Mouse (Mus musculus): ENCODE results near the gene Krtap13. TPM values are rescaled to one million over a fixed set of nuclear protein-coding genes. Genes with fewer than 3 reads are reported as not detected.
A peak's percentile ranks its signal among the peaks of the same experiment; 100 is the strongest.

Gene Krtap13
- total RNA-seq, 1 experiment = not detected

DNA sequence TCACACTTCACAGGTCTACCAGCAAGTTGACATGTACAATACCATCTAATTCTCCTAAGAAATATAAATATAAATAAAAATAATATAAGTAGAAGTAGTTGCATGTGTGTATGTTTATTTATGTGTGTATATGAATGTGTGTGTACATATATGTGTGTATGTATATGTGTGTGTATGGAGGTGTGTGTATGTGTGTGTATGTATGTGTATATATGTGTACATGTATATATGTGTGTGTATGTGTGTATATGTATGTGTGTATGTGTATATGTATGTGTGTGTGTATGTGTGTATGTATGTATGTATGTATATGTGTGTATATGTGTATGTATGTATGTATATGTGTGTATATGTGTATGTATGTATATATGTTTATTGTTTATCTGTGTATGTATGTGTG is 34.9 kb downstream of the Krtap13 start:
- in situ Hi-C loops (cut with MboI; ENCODE audit: low sequenced_read_pairs in 2 of 2, unreplicated experiment in 2 of 2) = no loop called here
- Histone ChIP-seq H3K27ac (ENCODE audit: insufficient read depth, low read depth, low read length, poor library complexity, severe bottlenecking) (no peak overlapping the region), H3K4me3 (ENCODE audit: insufficient read depth in 1 of 2, low read depth in 1 of 2, low read length in 2 of 2, poor library complexity in 1 of 2, severe bottlenecking in 1 of 2) (no peak overlapping the region), H3K4me1 (ENCODE audit: control insufficient read depth in 2 of 2, insufficient read depth in 2 of 2, low read length in 2 of 2, poor library complexity in 1 of 2) (peaks cover 2 to 8% of the 10 kb centered on the region in 2 experiments; a peak in 2 of 4 replicates), H3K9me3 (ENCODE audit: control insufficient read depth, insufficient read depth, low read depth, low read length) (no peaks in the 10 kb centered on the region; the same call in 1 of the 2 replicates), H3K9ac (ENCODE audit: insufficient read depth, low read depth, low read length, poor library complexity, severe bottlenecking) (no peak overlapping the region), H3K36me3 (ENCODE audit: control insufficient read depth, insufficient read depth, low read length, poor library complexity, severe bottlenecking) (no peaks in the 10 kb centered on the region)
- DNase-seq (ENCODE audit: low read depth, low spot score) = no peak
- TF ChIP-seq HCFC1 (IDR thresholded peaks at IDR 0.05; ENCODE audit: borderline replicate concordance, insufficient read depth, low read length) = no peak
- no peak for TF ChIP-seq MAFK (IDR thresholded peaks at IDR 0.05; ENCODE audit: insufficient read depth, low read depth, low read length)
- TF ChIP-seq ZNF384 (IDR thresholded peaks at IDR 0.05; ENCODE audit: low read depth, low read length) = no peak
- no peak for TF ChIP-seq CHD2 (IDR thresholded peaks at IDR 0.05; ENCODE audit: low read depth, low read length)
- TF ChIP-seq ZC3H11A (IDR thresholded peaks at IDR 0.05; ENCODE audit: borderline replicate concordance, low read depth, low read length) = no peak

DNA sequence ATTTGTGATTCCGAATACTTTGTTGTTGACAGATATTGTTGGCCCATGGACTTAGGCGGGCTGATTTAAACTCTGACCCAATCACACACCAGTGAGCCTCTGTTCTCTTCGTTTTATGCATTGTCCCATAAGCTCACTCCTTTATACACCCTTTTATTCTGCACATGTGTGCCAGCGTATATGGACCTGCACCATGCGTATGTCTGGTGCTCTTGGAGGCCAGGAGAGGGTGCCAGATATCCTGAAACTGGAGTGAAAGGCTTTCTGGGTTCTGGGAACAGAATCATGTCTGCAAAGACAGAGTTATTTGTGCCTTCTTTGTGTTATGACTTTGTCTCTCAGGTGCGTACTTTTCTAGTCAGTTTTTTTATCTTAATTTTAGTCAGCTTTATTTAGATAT is 40.2 kb downstream of the Krtap13 start:
- no peak for TF ChIP-seq HCFC1 (IDR thresholded peaks at IDR 0.05; ENCODE audit: borderline replicate concordance, insufficient read depth, low read length)
- no peak for TF ChIP-seq ZNF384 (IDR thresholded peaks at IDR 0.05; ENCODE audit: low read depth, low read length)
- no peak for TF ChIP-seq CHD2 (IDR thresholded peaks at IDR 0.05; ENCODE audit: low read depth, low read length)
- peak; percentile 70 for TF ChIP-seq ZC3H11A (IDR thresholded peaks at IDR 0.05; ENCODE audit: borderline replicate concordance, low read depth, low read length)
- no peaks in the 10 kb centered on the region for H3K4me1 ChIP-seq (ENCODE audit: control insufficient read depth in 2 of 2, insufficient read depth in 2 of 2, low read length in 2 of 2, poor library complexity in 1 of 2)
- in situ Hi-C loops (cut with MboI; ENCODE audit: low sequenced_read_pairs in 2 of 2, unreplicated experiment in 2 of 2) = no loop called here
- H3K9me3 ChIP-seq (ENCODE audit: control insufficient read depth, insufficient read depth, low read depth, low read length) = no peaks in the 10 kb centered on the region; the same call in 1 of the 2 replicates
- no peak overlapping the region for H3K9ac ChIP-seq (ENCODE audit: insufficient read depth, low read depth, low read length, poor library complexity, severe bottlenecking)
- H3K4me3 ChIP-seq (ENCODE audit: insufficient read depth in 1 of 2, low read depth in 1 of 2, low read length in 2 of 2, poor library complexity in 1 of 2, severe bottlenecking in 1 of 2) = no peak overlapping the region
- H3K36me3 ChIP-seq (ENCODE audit: control insufficient read depth, insufficient read depth, low read length, poor library complexity, severe bottlenecking) = no peaks in the 10 kb centered on the region
- no peak for DNase-seq (ENCODE audit: low read depth, low spot score)
- no peak overlapping the region for H3K27ac ChIP-seq (ENCODE audit: insufficient read depth, low read depth, low read length, poor library complexity, severe bottlenecking)

DNA sequence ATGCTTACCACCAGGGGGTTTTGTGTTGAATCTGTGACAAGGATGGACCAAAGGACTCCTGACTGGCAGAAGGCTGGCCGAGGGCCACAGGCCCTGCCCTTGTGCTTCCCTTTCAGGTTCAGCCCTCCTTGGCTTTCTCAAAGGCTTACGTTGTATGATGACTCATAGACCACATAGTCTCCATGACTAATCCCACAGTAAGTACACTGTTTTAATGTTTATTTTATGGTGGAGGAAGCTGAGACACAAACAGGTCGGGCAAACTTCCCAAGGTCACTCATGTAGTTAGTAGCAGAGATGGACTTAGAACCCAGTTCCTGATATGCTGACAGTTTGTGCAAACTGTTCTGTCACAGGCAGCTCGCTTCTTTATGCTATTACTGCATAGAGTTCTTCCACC is 40.7 kb downstream of the Krtap13 start:
- in situ Hi-C loops (cut with MboI; ENCODE audit: low sequenced_read_pairs in 2 of 2, unreplicated experiment in 2 of 2) = no loop called here
- no peak for TF ChIP-seq CHD2 (IDR thresholded peaks at IDR 0.05; ENCODE audit: low read depth, low read length)
- TF ChIP-seq HCFC1 (IDR thresholded peaks at IDR 0.05; ENCODE audit: borderline replicate concordance, insufficient read depth, low read length) = no peak
- TF ChIP-seq MAFK (IDR thresholded peaks at IDR 0.05; ENCODE audit: insufficient read depth, low read depth, low read length) = no peak
- TF ChIP-seq ZNF384 (IDR thresholded peaks at IDR 0.05; ENCODE audit: low read depth, low read length) = no peak
- TF ChIP-seq ZC3H11A (IDR thresholded peaks at IDR 0.05; ENCODE audit: borderline replicate concordance, low read depth, low read length) = no peak
- Histone ChIP-seq H3K4me3 (ENCODE audit: insufficient read depth in 1 of 2, low read depth in 1 of 2, low read length in 2 of 2, poor library complexity in 1 of 2, severe bottlenecking in 1 of 2) (no peak overlapping the region), H3K9ac (ENCODE audit: insufficient read depth, low read depth, low read length, poor library complexity, severe bottlenecking) (no peak overlapping the region), H3K4me1 (ENCODE audit: control insufficient read depth in 2 of 2, insufficient read depth in 2 of 2, low read length in 2 of 2, poor library complexity in 1 of 2) (no peaks in the 10 kb centered on the region), H3K27ac (ENCODE audit: insufficient read depth, low read depth, low read length, poor library complexity, severe bottlenecking) (no peak overlapping the region), H3K36me3 (ENCODE audit: control insufficient read depth, insufficient read depth, low read length, poor library complexity, severe bottlenecking) (no peaks in the 10 kb centered on the region), H3K9me3 (ENCODE audit: control insufficient read depth, insufficient read depth, low read depth, low read length) (no peaks in the 10 kb centered on the region; the same call in 1 of the 2 replicates)
- no peak for DNase-seq (ENCODE audit: low read depth, low spot score)

DNA sequence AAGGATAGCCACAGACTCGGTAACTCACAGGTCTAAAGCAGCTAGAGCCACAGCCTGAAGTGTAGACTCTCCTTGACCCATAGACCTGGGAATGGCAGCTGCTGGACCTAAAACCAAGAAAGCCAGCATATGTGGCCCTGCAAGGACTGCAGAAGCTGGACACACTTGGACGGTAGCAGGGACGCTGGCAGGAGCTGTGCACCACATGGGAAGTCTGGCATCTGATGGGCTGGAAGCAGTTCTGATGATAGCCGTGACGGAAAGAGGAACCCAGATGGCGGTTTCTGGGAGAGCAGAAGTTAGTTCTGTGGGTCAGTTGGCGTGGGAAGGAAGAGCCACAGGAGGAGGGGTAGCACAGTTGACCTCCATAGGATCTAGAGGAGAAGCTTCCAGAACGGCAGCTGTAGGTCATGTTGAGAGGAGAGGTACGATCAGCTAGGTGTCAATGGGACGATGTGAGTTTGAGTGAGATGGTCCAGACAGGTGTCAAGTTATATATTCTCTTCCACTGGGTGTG is 43.9 kb downstream of the Krtap13 start, which contains the start of gene 2310061N02Rik:
Gene 2310061N02Rik, minus strand, starts transcription at position 467 of the 517 bp plus-strand sequence.
- Histone ChIP-seq H3K36me3 (ENCODE audit: control insufficient read depth, insufficient read depth, low read length, poor library complexity, severe bottlenecking) (no peaks in the 10 kb centered on the region), H3K9ac (ENCODE audit: insufficient read depth, low read depth, low read length, poor library complexity, severe bottlenecking) (no peak within 1 kb of the TSS), H3K27ac (ENCODE audit: insufficient read depth, low read depth, low read length, poor library complexity, severe bottlenecking) (no peak within 1 kb of the TSS), H3K9me3 (ENCODE audit: control insufficient read depth, insufficient read depth, low read depth, low read length) (no peaks in the 10 kb centered on the region), H3K4me3 (ENCODE audit: insufficient read depth in 1 of 2, low read depth in 1 of 2, low read length in 2 of 2, poor library complexity in 1 of 2, severe bottlenecking in 1 of 2) (no peak within 1 kb of the TSS), H3K4me1 (ENCODE audit: control insufficient read depth in 2 of 2, insufficient read depth in 2 of 2, low read length in 2 of 2, poor library complexity in 1 of 2) (no peaks in the 10 kb centered on the region)
- TF ChIP-seq HCFC1 (IDR thresholded peaks at IDR 0.05; ENCODE audit: borderline replicate concordance, insufficient read depth, low read length) = no peak
- DNase-seq (ENCODE audit: low read depth, low spot score) = no peak
- in situ Hi-C loops (cut with MboI; ENCODE audit: low sequenced_read_pairs in 2 of 2, unreplicated experiment in 2 of 2) = no loop called here
